Comparison of ENCODE assay signal across 30 mouse cellular contexts in the genomic region with DNA sequence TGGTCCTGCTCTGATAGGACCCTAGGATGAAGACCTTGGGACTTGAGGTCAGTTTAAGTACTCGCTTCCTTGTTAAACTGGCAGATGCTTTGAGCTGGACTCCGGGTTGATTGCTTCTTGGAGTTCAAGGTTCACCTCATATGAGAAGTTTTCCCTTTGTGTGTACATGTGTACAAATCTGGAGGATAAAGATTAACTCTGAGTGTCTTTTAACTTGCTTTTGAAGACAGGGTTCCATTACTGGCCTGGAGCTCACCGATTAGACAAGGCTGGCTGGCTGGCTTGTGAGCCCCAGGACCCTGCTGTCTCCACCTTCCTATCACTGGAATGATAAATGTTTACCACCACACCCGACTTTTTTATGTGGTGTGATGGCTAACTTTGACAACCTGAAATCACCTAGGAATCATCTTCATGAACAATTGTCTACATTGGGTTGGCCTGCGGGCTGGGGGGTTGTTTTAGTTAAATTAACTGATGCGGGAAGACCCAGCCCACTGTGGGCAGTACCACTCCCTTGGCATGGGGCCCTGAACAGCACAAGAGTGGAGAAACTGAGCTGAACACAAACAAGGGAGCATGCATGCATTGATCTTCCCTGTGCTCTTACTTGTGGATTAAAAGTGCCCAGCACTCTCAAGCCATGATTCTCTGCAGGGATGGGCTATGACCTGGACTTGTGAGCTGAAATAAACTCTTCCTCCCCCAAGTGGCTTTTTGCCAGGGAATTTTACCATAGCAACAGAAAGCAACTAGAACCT. TPM values are rescaled to one million over a fixed set of nuclear protein-coding genes. Genes with fewer than 3 reads are reported as not detected.
A peak's percentile ranks its signal among the peaks of the same experiment; 100 is the strongest.
DNase-seq lines count a peak whose midpoint lies in the region; ATAC-seq and TF ChIP-seq lines count a peak whose summit lies in the region.
"Had no signal": no experiment of that assay in that cellular context is flagged by ENCODE, and none has a peak within 500 bp of the region (broad histone marks: within the 10 kb centered on the region; RNA-seq: fewer than 3 reads in every experiment).

No protein-coding gene starts in this region.

- no peak for TF ChIP-seq CTCF in intestine, postnatal 0 days (IDR thresholded peaks at IDR 0.05; ENCODE audit: low read depth)
- no peak for TF ChIP-seq CTCF in lung, adult 2 months (IDR thresholded peaks at IDR 0.05; ENCODE audit: insufficient read depth, low read length)

- H3K4me3 ChIP-seq in intestine, postnatal 0 days (ENCODE audit: low read depth, low read length): no peak overlapping the region
- H3K4me3 ChIP-seq in kidney, embryonic 16.5 days (ENCODE audit: low read length): no peak overlapping the region
- no peak overlapping the region for H3K4me3 ChIP-seq in forebrain, embryonic 10.5 days
- H3K4me3 ChIP-seq in lung, adult 2 months (replicated peaks; ENCODE audit: extremely low read depth, low read depth, low read length): no peak overlapping the region
- H3K4me3 ChIP-seq: erythroblast, embryonic 14.5 days; forebrain, embryonic 12.5 days; heart, embryonic 15.5 days; hindbrain, embryonic 13.5 days; left cerebral cortex, adult 2 months; limb, embryonic 13.5 days; midbrain, embryonic 10.5 days; midbrain, embryonic 15.5 days; neural tube, embryonic 15.5 days had no signal

- no peaks in the 10 kb centered on the region for H3K27me3 ChIP-seq in intestine, postnatal 0 days (replicated peaks; ENCODE audit: control insufficient read depth, insufficient read depth, low read length)
- H3K27me3 ChIP-seq in kidney, embryonic 16.5 days (ENCODE audit: insufficient read depth, low read length): no peaks in the 10 kb centered on the region
- H3K27me3 ChIP-seq in forebrain, embryonic 10.5 days (ENCODE audit: poor library complexity, severe bottlenecking): no peaks in the 10 kb centered on the region
- H3K27me3 ChIP-seq: CH12.LX; forebrain, embryonic 12.5 days; heart, embryonic 15.5 days; hindbrain, embryonic 13.5 days; limb, embryonic 13.5 days; midbrain, embryonic 15.5 days; neural tube, embryonic 15.5 days had no signal

- H3K4me2 ChIP-seq in intestine, postnatal 0 days (replicated peaks; ENCODE audit: low read depth): no peak overlapping the region; the same call in 1 of the 2 replicates
- no peak overlapping the region for H3K4me2 ChIP-seq in kidney, embryonic 16.5 days (replicated peaks; ENCODE audit: low read depth, low read length)
- H3K4me2 ChIP-seq: forebrain, embryonic 12.5 days; heart, embryonic 15.5 days; hindbrain, embryonic 13.5 days; limb, embryonic 13.5 days; liver, embryonic 11.5 days; midbrain, embryonic 15.5 days; neural tube, embryonic 15.5 days had no signal

- peak overlapping the region; percentile 91 for H3K27ac ChIP-seq in intestine, postnatal 0 days (ENCODE audit: low read depth, low read length)
- H3K27ac ChIP-seq in kidney, embryonic 16.5 days (ENCODE audit: low read length): no peak overlapping the region; the same call in 1 of the 2 replicates
- no peak overlapping the region for H3K27ac ChIP-seq in forebrain, embryonic 10.5 days
- H3K27ac ChIP-seq: forebrain, embryonic 12.5 days; heart, embryonic 15.5 days; hindbrain, embryonic 13.5 days; left cerebral cortex, adult 2 months; limb, embryonic 13.5 days; macrophage; midbrain, embryonic 10.5 days; midbrain, embryonic 15.5 days; neural tube, embryonic 15.5 days had no signal

- DNase-seq in kidney, adult 11 months: peak; percentile 65
- no peak for DNase-seq in kidney, postnatal 4 days
- DNase-seq in kidney, postnatal 36 days: peak; percentile 55 to 70
- no peak for DNase-seq in forebrain, embryonic 10.5 days (ENCODE audit: extremely low spot score, low spot score)
- no peak for DNase-seq in layer of hippocampus, adult 8-10 months (ENCODE audit: low spot score in 2 of 2)
- no peak for DNase-seq in lung, adult 2 months
- DNase-seq: adrenal gland, adult 2 months; cerebellum, adult 2 months; cerebellum, postnatal 14 days; forebrain, postnatal 0 days; gastrocnemius, postnatal 14 days; heart, postnatal 4 days; retina, postnatal 1 day; right cerebral cortex, postnatal 25 days had no signal

- no peaks in the 10 kb centered on the region for H3K36me3 ChIP-seq in intestine, postnatal 0 days (ENCODE audit: control insufficient read depth, insufficient read depth)
- H3K36me3 ChIP-seq in kidney, embryonic 16.5 days (ENCODE audit: insufficient read depth, low read length): no peaks in the 10 kb centered on the region
- H3K36me3 ChIP-seq in forebrain, embryonic 10.5 days (replicated peaks): no peaks in the 10 kb centered on the region
- H3K36me3 ChIP-seq: forebrain, embryonic 12.5 days; heart, embryonic 15.5 days; hindbrain, embryonic 13.5 days; limb, embryonic 13.5 days; midbrain, embryonic 10.5 days; midbrain, embryonic 15.5 days; neural tube, embryonic 15.5 days had no signal

- H3K9ac ChIP-seq in intestine, postnatal 0 days (ENCODE audit: low read depth, low read length): no peak overlapping the region
- H3K9ac ChIP-seq in kidney, embryonic 16.5 days (replicated peaks; ENCODE audit: low read length): no peak overlapping the region
- H3K9ac ChIP-seq: forebrain, embryonic 12.5 days; forebrain, postnatal 0 days; heart, embryonic 15.5 days; hindbrain, embryonic 13.5 days; limb, embryonic 13.5 days; midbrain, embryonic 15.5 days; neural tube, embryonic 15.5 days had no signal

- peaks cover 4% of the 10 kb centered on the region; the same call in 1 of the 2 replicates for H3K4me1 ChIP-seq in intestine, postnatal 0 days (replicated peaks; ENCODE audit: control insufficient read depth, insufficient read depth, low read length)
- H3K4me1 ChIP-seq in kidney, embryonic 16.5 days (ENCODE audit: insufficient read depth, low read length): peaks cover 8% of the 10 kb centered on the region; the same call in 1 of the 2 replicates
- H3K4me1 ChIP-seq in forebrain, embryonic 10.5 days: no peaks in the 10 kb centered on the region
- no peaks in the 10 kb centered on the region for H3K4me1 ChIP-seq in lung, adult 2 months (ENCODE audit: control insufficient read depth, insufficient read depth, low read length)
- H3K4me1 ChIP-seq: forebrain, embryonic 12.5 days; heart, embryonic 15.5 days; hindbrain, embryonic 13.5 days; limb, embryonic 13.5 days; midbrain, embryonic 10.5 days; midbrain, embryonic 15.5 days; neural tube, embryonic 15.5 days had no signal

- ATAC-seq in intestine, postnatal 0 days: peak; percentile 41
- ATAC-seq in kidney, embryonic 16.5 days (ENCODE audit: low FRiP score, low TSS enrichment): peak; percentile 61; the same call in 1 of the 2 replicates
- ATAC-seq: activated CD4-positive, CD25-positive, alpha-beta regulatory T cell, adult 4 months; forebrain, postnatal 0 days; lung, postnatal 0 days; midbrain, embryonic 15.5 days had no signal

- no peaks in the 10 kb centered on the region for H3K9me3 ChIP-seq in intestine, postnatal 0 days (ENCODE audit: control insufficient read depth)
- H3K9me3 ChIP-seq in kidney, embryonic 16.5 days (ENCODE audit: low read length): peaks cover 4% of the 10 kb centered on the region; the same call in 1 of the 2 replicates
- 0 out of 2 replicates have a peak, but pooled peaks cover 8% of the 10 kb centered on the region for H3K9me3 ChIP-seq in forebrain, embryonic 10.5 days
- H3K9me3 ChIP-seq: forebrain, embryonic 12.5 days; heart, embryonic 15.5 days; hindbrain, embryonic 13.5 days; limb, embryonic 13.5 days; midbrain, embryonic 10.5 days; midbrain, embryonic 15.5 days; neural tube, embryonic 15.5 days had no signal

- WGBS in intestine, postnatal 0 days: 54% methylated on average over 6 of the region's 6 CpGs
- WGBS in kidney, embryonic 16.5 days: 82% methylated on average over 6 of the region's 6 CpGs
- 92% methylated on average over 6 of the region's 6 CpGs for WGBS in forebrain, embryonic 10.5 days
- 78% methylated on average over 6 of the region's 6 CpGs for WGBS in lung, adult 2 months

- TF ChIP-seq POLR2A in lung, adult 2 months (IDR thresholded peaks at IDR 0.05; ENCODE audit: borderline replicate concordance, extremely low read depth, low read depth, low read length): no peak

RNA-seq across cellular contexts. Expression of gene Rps27rt, which starts 16.7 kb away (rescaled TPM):
- 456 and 498 TPM in 2 replicates for polyA plus RNA-seq in intestine, postnatal 0 days (2015; fragmentation: Nextera tagmentation; extraction: Ambion mirVana)
- polyA plus RNA-seq in kidney, embryonic 16.5 days (2015; fragmentation: Nextera tagmentation; extraction: Ambion mirVana): 241 and 422 TPM in 2 replicates
- 215 and 266 TPM in 2 replicates for polyA plus RNA-seq in forebrain, embryonic 10.5 days (2016; fragmentation: Nextera tagmentation; extraction: Ambion mirVana)
- total RNA-seq in layer of hippocampus, adult 8-10 months (2022): 10 to 100 TPM; 12.1 to 53.7 (median 21.9) TPM
- polyA plus RNA-seq in lung, adult 2 months (2012; rRNA removed): 24.1 and 30.5 TPM in 2 replicates
- polyA plus RNA-seq: erythroblast, embryonic 14.5 days had no signal

RNA-seq across cellular contexts. Expression of gene Osbpl10, which starts 20.8 kb away (rescaled TPM):
- 3.8 and 4.3 TPM in 2 replicates for polyA plus RNA-seq in intestine, postnatal 0 days (2015; fragmentation: Nextera tagmentation; extraction: Ambion mirVana)
- polyA plus RNA-seq in kidney, embryonic 16.5 days (2015; fragmentation: Nextera tagmentation; extraction: Ambion mirVana): 2.8 and 3.1 TPM in 2 replicates
- 0.99 and 1.4 TPM in 2 replicates for polyA plus RNA-seq in forebrain, embryonic 10.5 days (2016; fragmentation: Nextera tagmentation; extraction: Ambion mirVana)
- total RNA-seq in layer of hippocampus, adult 8-10 months (2022): 10 to 100 TPM; 19.5 to 29.8 (median 23.5) TPM
- polyA plus RNA-seq in lung, adult 2 months (2012; rRNA removed): 6.4 and 7.1 TPM in 2 replicates
- total RNA-seq: CH12.LX had no signal
- polyA plus RNA-seq: activated CD4-positive, CD25-positive, alpha-beta regulatory T cell, adult 4 months; erythroblast, embryonic 14.5 days; macrophage had no signal

Comparison
In these comparisons a context has a peak if more than half of its experiments do, and no peak if none do; other contexts are left out.
1. DNase-seq: peak in kidney, adult 11 months (single experiment) and kidney, postnatal 36 days (2 of 2); none in kidney, postnatal 4 days (0 of 2), forebrain, embryonic 10.5 days (single experiment), layer of hippocampus, adult 8-10 months (0 of 2) and lung, adult 2 months (single experiment).